Mouse (Mus musculus) hindbrain, embryonic 11.5 days (tissue): Measurements from ENCODE around the gene Ptgs1. TPM values are rescaled to one million over a fixed set of nuclear protein-coding genes. Genes with fewer than 3 reads are reported as not detected.

Experiments used
- ATAC-seq: fragments of 200-750 bp; cut with Nextera tagmentation; 2 replicates; pipeline ENCODE4 v1.8.0; 2017; ENCODE audit warnings: mild to moderate bottlenecking, moderate TSS enrichment, moderate library complexity; ENCODE audit not compliant: low FRiP score
- DNase-seq: peaks from one replicate; pipeline ENCODE4 v3.0.0-alpha.2; 2015; ENCODE audit warnings: low spot score
- H3K27ac ChIP-seq: fragments of 300-500 bp; sonication (generic); 2 replicates; pipeline ENCODE4 v1.5.1; 2014; ENCODE audit warnings: mild to moderate bottlenecking, low read depth, low read length
- H3K27me3 ChIP-seq: fragments of 300-500 bp; sonication (generic); 2 replicates; pipeline ENCODE4 v1.6.1; 2014; ENCODE audit warnings: mild to moderate bottlenecking, low read length, moderate library complexity, mixed read lengths; ENCODE audit not compliant: control insufficient read depth, insufficient read depth
- H3K36me3 ChIP-seq: fragments of 300-500 bp; sonication (generic); 2 replicates; pipeline ENCODE4 v1.6.1; 2014; ENCODE audit warnings: mild to moderate bottlenecking, low read length, moderate library complexity, mixed read lengths; ENCODE audit not compliant: control insufficient read depth, insufficient read depth
- H3K4me1 ChIP-seq: fragments of 300-500 bp; sonication (generic); replicated peaks from 2 replicates; pipeline ENCODE4 v1.6.1; 2014; ENCODE audit warnings: low read length, mixed read lengths; ENCODE audit not compliant: control insufficient read depth, insufficient read depth
- H3K4me2 ChIP-seq: fragments of 300-500 bp; sonication (generic); replicated peaks from 2 replicates; pipeline ENCODE4 v1.6.1; 2014; ENCODE audit warnings: mild to moderate bottlenecking, low read depth, low read length
- H3K4me3 ChIP-seq: fragments of 300-500 bp; sonication (generic); 2 replicates; pipeline ENCODE4 v1.5.1; 2014; ENCODE audit warnings: low read depth, low read length
- H3K9ac ChIP-seq: fragments of 300-500 bp; sonication (generic); 2 replicates; pipeline ENCODE4 v1.6.1; 2014; ENCODE audit warnings: low read depth, low read length
- H3K9me3 ChIP-seq: fragments of 300-500 bp; sonication (generic); 2 replicates; pipeline ENCODE4 v1.6.1; 2016; ENCODE audit warnings: low read length; ENCODE audit not compliant: control insufficient read depth
- WGBS: fragments of 180-500 bp; shearing (Covaris S2); extraction: QIAGEN DNeasy Blood & Tissue Kit; methylation state at CpG from one replicate; pipeline ENCODE4 v1.1.7; 2014; 5-methylcytosine and 5-hydroxymethylcytosine counted together
- polyA plus RNA-seq: library from polyadenylated mRNA; unstranded; fragments of >200 nt; fragmentation: Nextera tagmentation; extraction: Ambion mirVana; gene quantifications from 2 replicates; pipeline ENCODE4 v1.2.1, GENCODE M21; 2014

Ptgs1 gene
- polyA plus RNA-seq, 1 experiment from 2014 or later = 4.2 TPM

GRCm38 (mm10) chr2:36236889-36237288 is 6.7 kb downstream of the Ptgs1 start:
- H3K4me3 ChIP-seq = no peak overlapping the region
- H3K4me1 ChIP-seq = no peaks in the 10 kb centered on the region
- H3K27ac ChIP-seq = no peak overlapping the region
- no peaks in the 10 kb centered on the region for H3K36me3 ChIP-seq
- ATAC-seq (no peak), DNase-seq (no peak)
- H3K9me3 ChIP-seq = no peaks in the 10 kb centered on the region
- 91% methylated on average over 5 of the region's 5 CpGs for WGBS
- H3K27me3 ChIP-seq = no peaks in the 10 kb centered on the region
- no peak overlapping the region for H3K9ac ChIP-seq
- no peak overlapping the region for H3K4me2 ChIP-seq

GRCm38 (mm10) chr2:36237557-36237956 is 7.3 kb downstream of the Ptgs1 start:
- DNase-seq = no peak
- H3K4me1 ChIP-seq = no peaks in the 10 kb centered on the region
- H3K27me3 ChIP-seq = no peaks in the 10 kb centered on the region
- no peaks in the 10 kb centered on the region for H3K9me3 ChIP-seq
- H3K4me2 ChIP-seq = no peak overlapping the region
- no peak overlapping the region for H3K27ac ChIP-seq
- no peak overlapping the region for H3K9ac ChIP-seq
- H3K36me3 ChIP-seq = no peaks in the 10 kb centered on the region
- no peak overlapping the region for H3K4me3 ChIP-seq
- 92% methylated on average over 6 of the region's 6 CpGs for WGBS
- no peak for ATAC-seq

GRCm38 (mm10) chr2:36238467-36238866 is 8.2 kb downstream of the Ptgs1 start:
- DNase-seq (no peak), ATAC-seq (no peak)
- Histone ChIP-seq H3K9ac (no peak overlapping the region), H3K4me3 (no peak overlapping the region), H3K4me1 (no peaks in the 10 kb centered on the region), H3K27me3 (no peaks in the 10 kb centered on the region), H3K36me3 (no peaks in the 10 kb centered on the region), H3K4me2 (no peak overlapping the region), H3K27ac (no peak overlapping the region), H3K9me3 (no peaks in the 10 kb centered on the region)
- WGBS = 75% methylated on average over 3 of the region's 3 CpGs

GRCm38 (mm10) chr2:36238951-36239350 is 8.7 kb downstream of the Ptgs1 start:
- H3K36me3 ChIP-seq = no peaks in the 10 kb centered on the region
- H3K9me3 ChIP-seq = no peaks in the 10 kb centered on the region
- no peak overlapping the region for H3K4me3 ChIP-seq
- DNase-seq (no peak), ATAC-seq (no peak)
- no peak overlapping the region for H3K27ac ChIP-seq
- no peak overlapping the region for H3K4me2 ChIP-seq
- no peak overlapping the region for H3K9ac ChIP-seq
- H3K27me3 ChIP-seq = no peaks in the 10 kb centered on the region
- H3K4me1 ChIP-seq = no peaks in the 10 kb centered on the region
- 88% methylated on average over 2 of the region's 2 CpGs for WGBS

- Histone ChIP-seq H3K36me3 (no peaks in the 10 kb centered on the region), H3K27ac (no peak overlapping the region), H3K4me3 (no peak overlapping the region), H3K9ac (no peak overlapping the region), H3K4me2 (no peak overlapping the region), H3K4me1 (no peaks in the 10 kb centered on the region), H3K9me3 (no peaks in the 10 kb centered on the region), H3K27me3 (no peaks in the 10 kb centered on the region)
- DNase-seq (no peak), ATAC-seq (no peak)
- WGBS = 92% methylated on average over 13 of the region's 13 CpGs
These were observed 12.3 kb downstream of the Ptgs1 start for GRCm38 (mm10) chr2:36242514-36242913.

- DNase-seq = no peak
- Histone ChIP-seq H3K36me3 (no peaks in the 10 kb centered on the region), H3K27ac (no peak overlapping the region), H3K27me3 (no peaks in the 10 kb centered on the region), H3K4me3 (no peak overlapping the region), H3K9me3 (no peaks in the 10 kb centered on the region), H3K4me1 (no peaks in the 10 kb centered on the region), H3K9ac (no peak overlapping the region), H3K4me2 (no peak overlapping the region)
- ATAC-seq = no peak
- WGBS = 84% methylated on average over 9 of the region's 9 CpGs
These were observed 13.2 kb downstream of the Ptgs1 start for GRCm38 (mm10) chr2:36243296-36243891.

GRCm38 (mm10) chr2:36243892-36244309 is 13.7 kb downstream of the Ptgs1 start:
- Histone ChIP-seq H3K4me2 (no peak overlapping the region), H3K27me3 (no peaks in the 10 kb centered on the region), H3K9me3 (no peaks in the 10 kb centered on the region), H3K9ac (no peak overlapping the region), H3K27ac (no peak overlapping the region), H3K4me3 (no peak overlapping the region), H3K4me1 (no peaks in the 10 kb centered on the region), H3K36me3 (no peaks in the 10 kb centered on the region)
- no peak for DNase-seq
- ATAC-seq = no peak
- WGBS = 80% methylated on average over 5 of the region's 5 CpGs

GRCm38 (mm10) chr2:36244705-36245104 is 14.5 kb downstream of the Ptgs1 start:
- no peaks in the 10 kb centered on the region for H3K9me3 ChIP-seq
- no peak overlapping the region for H3K9ac ChIP-seq
- H3K27ac ChIP-seq = no peak overlapping the region
- H3K27me3 ChIP-seq = no peaks in the 10 kb centered on the region
- ATAC-seq (no peak), DNase-seq (no peak)
- no peaks in the 10 kb centered on the region for H3K36me3 ChIP-seq
- 91% methylated on average over 3 of the region's 3 CpGs for WGBS
- no peaks in the 10 kb centered on the region for H3K4me1 ChIP-seq
- H3K4me3 ChIP-seq = no peak overlapping the region
- H3K4me2 ChIP-seq = no peak overlapping the region

GRCm38 (mm10) chr2:36247964-36248363 is 17.7 kb downstream of the Ptgs1 start:
- H3K9ac ChIP-seq = no peak overlapping the region
- no peak overlapping the region for H3K4me3 ChIP-seq
- H3K27me3 ChIP-seq = no peaks in the 10 kb centered on the region
- DNase-seq = no peak
- H3K9me3 ChIP-seq = no peaks in the 10 kb centered on the region
- WGBS = 75% methylated on average over 3 of the region's 3 CpGs
- ATAC-seq = no peak
- H3K4me1 ChIP-seq = no peaks in the 10 kb centered on the region
- H3K36me3 ChIP-seq = no peaks in the 10 kb centered on the region
- H3K27ac ChIP-seq = no peak overlapping the region
- no peak overlapping the region for H3K4me2 ChIP-seq
